Mouse (Mus musculus): ENCODE data around the gene Aak1.
"Not testable (repeated sequence)": the region's sequence is repeated elsewhere in the genome, so short reads cannot be mapped to it uniquely, and the experiment has no call there.

The Aak1 gene

DNA sequence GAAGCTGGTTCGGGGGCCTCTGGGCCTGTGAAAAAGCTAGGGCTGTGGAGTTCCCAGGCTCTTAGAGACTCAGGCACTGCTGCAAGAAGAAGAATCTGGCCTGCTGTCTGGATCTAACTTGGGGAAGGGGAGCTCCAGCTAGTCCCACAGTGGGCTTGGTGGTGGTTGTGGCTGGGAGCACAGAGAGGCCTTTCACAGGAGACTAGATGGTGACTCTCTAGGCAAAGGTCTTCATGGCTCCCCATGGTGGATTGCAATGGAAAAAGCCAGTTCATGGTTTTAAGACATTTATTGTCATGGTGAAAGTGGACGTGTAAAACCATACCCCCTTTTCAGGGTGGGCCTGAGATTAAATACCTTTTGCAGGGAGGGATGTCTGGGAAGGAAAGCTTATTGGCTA lies 10.2 kb upstream of the Aak1 start:
- no peak for DNase-seq (ENCODE audit: low spot score in 2 of 2)

DNA sequence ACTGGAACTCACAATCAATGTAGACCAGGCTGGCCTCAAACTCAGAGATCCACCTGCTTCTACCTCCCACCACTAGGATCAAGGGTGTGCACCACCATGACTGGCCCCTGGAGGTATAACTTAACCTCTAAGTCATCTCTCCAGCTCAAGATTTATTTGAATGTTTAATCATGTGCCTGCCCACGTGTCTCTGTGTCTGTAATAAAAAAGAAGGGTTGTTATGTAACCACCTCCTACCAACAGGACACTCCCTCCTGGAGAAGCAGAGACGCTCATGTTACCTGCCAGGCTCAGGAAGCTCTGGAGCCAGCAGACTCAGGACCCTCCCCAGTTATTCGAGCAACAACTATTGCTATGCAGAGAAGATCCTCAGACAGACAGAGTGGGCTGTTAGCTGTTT lies 7.4 kb upstream of the Aak1 start:
- no peak for DNase-seq (ENCODE audit: low spot score in 2 of 2)

DNA sequence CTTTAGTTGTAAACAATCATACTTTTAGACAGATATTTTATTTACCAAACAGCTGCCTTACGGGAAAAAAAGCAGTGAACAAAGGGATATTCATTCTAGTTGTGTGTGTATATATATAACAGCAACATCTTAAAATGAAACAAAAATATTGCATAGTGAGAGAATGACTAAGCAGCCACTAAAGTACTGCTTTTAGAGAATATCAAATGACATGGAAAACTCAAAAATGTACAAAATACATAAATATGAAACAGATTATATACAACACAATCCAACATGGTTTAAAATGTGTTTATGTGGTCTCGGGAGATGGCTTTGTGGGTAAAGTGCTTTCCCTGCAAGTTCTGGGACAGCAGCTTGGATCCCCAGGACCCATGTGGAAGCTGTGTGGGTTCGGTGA lies 5.7 kb upstream of the Aak1 start:
- DNase-seq (ENCODE audit: low spot score in 2 of 2) = no peak

DNA sequence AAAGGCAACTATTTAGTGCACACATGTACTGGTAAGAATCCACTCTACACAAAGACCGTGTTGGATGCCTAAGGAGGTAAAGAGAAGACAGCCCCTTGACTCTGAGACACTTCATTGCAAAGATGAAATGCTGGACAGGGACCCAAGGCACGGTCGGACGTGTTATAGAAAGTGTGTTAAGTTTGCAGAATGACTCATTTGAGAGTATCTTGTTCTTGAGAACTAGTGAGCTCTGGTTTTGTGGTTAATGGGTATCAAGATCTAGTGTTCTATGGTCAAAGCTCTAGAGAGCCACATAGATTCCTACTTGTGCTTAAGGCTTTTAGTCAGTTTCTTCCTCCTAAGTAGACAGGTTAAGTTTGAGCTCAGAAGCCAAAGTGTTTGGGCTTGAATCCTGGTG lies 2.9 kb upstream of the Aak1 start:
- no peak for DNase-seq (ENCODE audit: low spot score in 2 of 2)

DNA sequence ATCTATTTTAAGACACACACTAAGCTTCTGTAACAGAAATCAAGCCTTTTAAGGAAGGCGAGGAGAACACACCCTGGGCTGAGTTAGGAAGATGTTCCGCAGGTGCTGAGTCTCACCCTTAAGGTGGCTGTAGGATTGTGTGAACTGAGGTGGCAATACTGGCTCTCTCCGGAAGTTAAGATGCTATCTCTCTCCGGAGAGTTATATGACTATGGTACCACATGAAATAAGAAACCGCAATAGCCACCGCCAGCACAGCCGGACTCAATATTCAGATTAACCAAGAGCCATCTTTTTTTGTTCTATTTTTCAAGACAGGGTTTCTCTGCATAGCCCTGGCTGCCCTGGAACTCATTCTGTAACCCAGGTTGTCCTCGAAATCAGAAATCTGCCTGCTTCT lies 1.5 kb upstream of the Aak1 start:
- no peak for DNase-seq (ENCODE audit: low spot score in 2 of 2)

DNA sequence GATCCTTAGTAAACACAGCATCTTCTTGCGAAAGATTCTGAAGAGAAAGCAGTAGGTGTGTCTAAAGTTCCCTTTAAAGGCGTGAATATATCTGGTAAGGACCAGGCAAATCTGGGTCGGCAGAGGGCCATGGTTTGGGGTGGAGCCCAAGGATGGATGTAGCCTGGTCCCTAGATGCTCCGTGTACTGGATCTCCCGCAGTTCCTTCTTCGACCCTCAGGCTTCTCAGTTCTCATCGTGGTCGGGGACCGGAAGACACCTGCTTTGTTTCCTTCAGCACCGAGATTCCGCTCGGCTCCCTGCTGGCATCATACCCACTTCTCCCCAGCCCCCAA lies 770 bp upstream of the Aak1 start:
- no peak for DNase-seq (ENCODE audit: low spot score in 2 of 2)

DNA sequence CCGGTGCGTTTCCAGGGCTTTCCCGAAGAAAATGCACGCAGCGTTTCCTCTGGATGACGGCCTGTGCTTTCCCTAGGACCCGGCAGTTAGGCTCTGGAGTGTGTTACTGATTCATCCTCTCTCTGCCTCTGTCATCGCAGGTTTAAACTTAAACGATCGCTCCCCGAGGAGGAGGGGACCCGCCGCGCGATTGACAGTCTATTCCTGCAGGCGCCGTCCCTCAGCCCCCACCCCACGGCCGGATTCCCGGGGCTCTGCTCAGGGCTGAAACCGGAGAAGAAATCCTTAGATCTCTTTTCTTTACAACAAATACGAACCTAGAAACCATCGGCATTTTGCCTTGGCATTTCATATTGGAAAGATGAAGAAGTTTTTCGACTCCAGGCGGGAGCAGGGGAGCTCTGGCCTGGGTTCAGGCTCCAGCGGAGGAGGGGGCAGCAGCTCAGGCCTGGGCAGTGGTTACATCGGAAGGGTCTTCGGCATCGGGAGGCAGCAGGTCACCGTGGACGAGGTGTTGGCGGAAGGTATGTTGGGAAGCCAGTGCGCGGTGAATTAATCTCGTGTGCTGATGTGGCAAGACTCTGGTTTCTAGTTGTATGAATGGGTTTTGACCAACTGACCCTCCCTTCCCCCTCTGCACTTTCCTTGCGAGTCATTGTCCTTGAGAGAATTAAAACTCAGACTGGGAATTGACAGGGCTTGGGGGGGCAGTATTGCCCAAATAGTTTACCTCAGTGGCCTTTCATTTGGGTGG lies 552 bp downstream of the Aak1 start:
- DNase-seq (ENCODE audit: low spot score in 2 of 2) = peak; percentile 24 to 67

DNA sequence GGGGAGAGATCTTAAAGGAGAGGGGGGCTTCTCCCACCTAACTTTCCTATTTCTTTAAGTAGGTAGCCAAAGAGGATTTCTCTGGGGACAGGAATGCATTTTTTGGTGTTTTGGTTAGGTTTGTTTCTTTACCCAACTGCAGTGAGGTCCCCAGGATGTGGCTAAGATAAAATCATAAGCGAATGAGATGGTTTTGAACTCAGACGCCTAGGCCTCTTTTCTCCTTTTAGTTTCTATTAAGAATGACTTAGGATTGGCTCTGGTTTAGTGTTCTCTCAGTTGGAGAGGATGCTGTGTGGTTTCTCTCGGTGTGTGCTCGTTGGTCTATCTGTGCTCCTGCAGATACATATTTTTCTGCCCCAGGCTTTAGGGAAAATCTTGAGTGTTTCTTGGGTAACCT lies 1.3 kb downstream of the Aak1 start:
- no peak for DNase-seq (ENCODE audit: low spot score in 2 of 2)

DNA sequence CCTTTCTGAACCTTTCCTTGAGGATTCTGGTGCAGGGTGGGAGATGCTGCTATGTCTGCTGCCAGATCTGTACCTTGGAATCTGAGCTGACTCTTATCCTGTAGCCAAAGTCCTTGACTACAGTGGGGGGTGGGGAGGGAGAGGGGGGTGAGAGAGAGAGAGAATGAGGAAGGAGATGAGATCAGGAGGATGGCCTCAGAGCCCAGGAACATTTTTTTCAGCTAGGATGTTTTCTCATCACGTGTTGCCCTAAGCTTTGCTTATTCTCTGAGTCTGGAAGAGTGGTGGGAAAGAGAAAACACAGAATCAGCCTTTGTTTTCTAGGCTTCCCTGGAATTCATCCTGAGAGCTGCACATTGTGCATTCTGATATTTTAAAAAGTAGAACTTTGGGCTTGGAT lies 2.2 kb downstream of the Aak1 start:
- no peak for DNase-seq (ENCODE audit: low spot score in 2 of 2)

DNA sequence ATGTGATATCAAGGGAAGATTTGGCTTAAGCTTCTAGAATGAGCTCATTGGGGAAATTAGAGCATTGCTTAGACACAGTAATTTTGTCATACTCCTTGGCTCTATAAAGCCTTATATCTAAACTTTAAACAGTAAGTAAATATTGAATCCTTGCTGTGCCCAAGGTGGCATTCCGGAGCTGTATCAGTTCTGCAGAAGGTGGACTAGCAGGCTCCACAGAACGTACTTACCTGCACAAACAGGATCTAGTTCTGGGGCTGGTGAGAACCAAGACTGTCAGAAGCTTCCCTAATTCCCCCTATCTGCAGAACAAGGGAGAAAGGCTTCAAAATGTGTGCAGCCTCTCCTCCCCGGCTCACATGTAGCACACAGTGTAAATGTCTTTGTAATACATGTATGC lies 4.6 kb downstream of the Aak1 start:
- no peak for DNase-seq (ENCODE audit: low spot score in 2 of 2)

DNA sequence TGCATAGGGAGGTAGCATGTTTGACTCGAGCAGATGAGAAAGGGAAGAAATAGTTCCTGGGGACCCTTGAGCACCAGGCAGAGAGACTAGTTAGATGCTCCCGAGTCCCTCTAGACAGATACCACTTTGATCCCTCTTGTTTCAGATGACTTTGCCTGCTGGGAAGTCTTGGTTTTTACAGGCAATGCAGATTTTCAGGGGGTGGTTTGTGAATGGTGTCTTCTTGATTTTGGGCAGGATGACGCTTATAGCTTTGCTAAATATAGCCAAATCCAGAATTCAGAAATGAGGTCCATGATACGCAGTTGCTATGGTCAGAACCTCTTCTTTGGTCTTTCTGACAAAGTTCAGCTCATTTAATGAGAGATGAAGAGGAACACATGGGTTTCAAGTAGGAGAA lies 5.6 kb downstream of the Aak1 start:
- no peak for DNase-seq (ENCODE audit: low spot score in 2 of 2)

DNA sequence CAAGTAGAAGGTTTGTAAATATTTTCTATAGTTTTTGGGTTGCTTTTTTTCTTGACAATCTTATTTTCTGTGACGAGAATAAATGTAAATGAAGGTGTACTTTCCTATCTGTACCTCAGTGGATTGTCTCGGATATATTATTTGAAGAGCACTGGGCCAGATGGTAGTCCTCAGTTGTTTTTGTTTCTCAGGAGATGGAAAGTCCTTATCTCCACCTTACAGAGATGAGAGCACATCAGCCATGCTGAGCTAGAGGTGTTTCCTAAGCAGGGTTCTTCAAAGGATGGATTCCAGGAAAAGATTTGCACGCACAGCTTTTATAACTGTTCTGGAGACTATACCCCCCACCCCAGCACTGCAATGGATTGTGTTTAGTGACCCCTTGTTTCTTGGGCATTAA lies 9.3 kb downstream of the Aak1 start:
- no peak for DNase-seq (ENCODE audit: low spot score in 2 of 2)

DNA sequence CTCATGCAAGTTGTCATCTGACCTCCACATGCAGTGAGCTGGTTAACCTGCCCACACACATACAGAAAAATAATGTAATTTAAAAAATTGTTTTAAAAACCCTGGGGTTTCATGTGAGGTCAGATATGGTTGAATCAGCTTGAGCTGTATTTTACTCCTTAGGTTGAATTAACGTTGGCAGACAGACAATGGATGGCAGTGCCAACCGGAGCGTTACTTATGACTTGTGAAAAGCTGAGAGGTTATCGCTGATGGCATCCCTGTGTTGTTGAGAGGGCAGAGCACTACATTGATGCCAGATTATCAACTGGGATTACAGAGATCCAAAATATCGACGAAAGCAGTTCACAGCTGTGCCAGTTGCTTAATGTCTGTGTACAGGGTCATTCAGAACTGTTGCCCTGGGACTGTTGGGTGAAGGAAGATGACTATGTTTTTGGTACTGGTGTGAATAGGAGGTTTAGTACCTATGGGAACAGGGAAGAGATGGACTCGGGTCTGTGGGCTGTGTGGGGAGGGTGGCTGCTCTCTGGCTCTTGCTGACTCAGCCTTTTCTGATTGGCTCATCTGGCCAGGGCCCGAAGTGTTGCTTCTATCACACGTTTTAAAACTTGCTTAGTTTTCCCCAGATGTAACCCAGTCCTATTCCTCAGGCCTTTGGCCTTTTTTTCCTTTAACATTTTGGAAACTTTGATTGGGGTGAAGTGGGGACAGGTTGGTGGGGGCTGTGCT lies 11.6 kb downstream of the Aak1 start:
- no peak for DNase-seq (ENCODE audit: low spot score in 2 of 2)

DNA sequence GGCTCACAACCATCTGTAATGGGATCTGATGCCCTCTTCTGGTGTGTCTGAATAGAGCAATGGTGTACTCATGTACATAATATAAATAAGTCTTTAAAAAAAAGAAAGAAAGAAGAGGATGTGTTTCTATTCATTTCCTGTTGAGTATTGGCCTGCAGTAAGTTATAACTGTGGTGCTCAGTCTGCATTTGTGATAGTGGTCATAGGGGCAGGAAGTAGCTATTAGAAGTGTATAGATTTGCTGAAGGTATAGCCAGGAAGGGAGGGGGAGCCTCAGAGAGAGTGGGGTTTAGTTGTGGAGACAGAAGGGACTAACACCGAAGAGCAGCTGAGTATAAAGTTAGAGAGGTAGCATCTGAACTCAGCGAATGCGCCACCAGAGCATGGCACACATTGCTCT lies 15.0 kb downstream of the Aak1 start:
- no peak for DNase-seq (ENCODE audit: low spot score in 2 of 2)

DNA sequence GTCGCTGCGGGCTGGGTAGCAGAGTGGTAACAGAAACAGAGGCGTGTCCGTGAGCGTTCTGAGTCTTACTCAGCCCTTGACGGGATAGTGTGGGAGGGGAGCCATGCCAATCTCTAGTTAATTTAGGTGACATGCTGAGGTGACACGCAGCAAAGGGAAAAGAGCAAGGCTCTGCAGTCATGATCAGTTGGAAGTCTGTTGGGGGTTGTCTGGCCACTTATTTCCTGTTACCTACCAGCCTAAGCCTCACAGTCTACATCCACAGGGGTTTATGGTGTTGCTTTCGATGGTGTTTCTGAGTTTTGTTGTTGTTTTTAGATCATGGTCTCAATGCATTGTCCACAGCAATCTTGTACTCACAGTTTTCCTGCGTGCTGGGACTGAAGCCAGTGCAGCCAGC lies 21.0 kb downstream of the Aak1 start:
- no peak for DNase-seq (ENCODE audit: low spot score in 2 of 2)

DNA sequence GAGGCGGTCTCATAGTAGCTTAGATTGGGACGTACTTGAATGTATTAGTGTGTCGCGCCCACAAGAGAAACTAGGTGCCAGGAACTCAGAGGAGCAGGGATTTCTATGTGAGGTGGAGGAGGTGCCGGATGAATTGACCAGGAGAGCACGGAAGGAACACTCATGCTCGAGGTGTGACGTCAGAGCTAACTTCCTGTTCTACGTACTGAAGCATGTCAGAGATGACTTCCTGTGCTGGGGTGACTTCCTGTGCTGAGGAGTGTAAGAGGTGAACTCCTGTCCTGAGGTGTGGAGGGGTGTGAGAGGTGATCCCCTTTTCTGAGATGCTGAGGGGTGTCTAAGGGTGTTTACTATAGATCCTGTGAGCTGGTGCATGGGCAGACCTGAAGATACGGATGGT lies 22.5 kb downstream of the Aak1 start:
- no peak for DNase-seq (ENCODE audit: low spot score in 2 of 2)

DNA sequence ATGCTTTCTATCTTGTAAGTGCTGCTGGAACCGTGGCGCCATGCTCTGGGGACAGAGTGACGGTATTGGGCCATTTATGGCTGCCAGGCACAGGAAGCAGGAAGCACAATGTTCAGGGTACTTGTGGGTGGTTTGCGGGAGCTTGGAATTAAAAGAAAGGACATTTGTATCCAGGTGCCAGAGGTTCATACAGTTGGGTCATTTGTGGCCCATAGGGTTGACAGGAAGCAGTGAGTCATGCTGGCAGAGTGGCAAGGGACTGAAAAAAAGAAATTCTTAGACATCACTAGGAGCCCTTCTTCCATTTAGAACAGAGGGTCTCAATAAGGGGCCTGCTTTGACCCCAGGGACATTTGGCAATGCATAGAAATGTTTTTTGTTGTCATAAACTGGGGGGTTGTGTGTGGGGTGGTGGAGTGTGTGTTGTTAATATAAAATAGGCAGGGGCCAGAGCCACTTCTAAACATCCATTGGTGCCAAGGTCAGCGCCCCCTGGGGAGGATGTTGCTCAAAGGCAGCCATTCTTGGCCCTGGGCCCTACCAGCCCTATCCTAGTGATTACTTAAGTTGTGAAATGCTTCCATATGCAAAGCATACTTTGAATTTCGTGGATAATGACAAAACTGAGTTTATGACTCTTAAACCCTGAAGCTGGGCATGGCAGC lies 25.5 kb downstream of the Aak1 start:
- peak in 1 of 2 experiments; percentile 23 for DNase-seq (ENCODE audit: low spot score in 2 of 2)

DNA sequence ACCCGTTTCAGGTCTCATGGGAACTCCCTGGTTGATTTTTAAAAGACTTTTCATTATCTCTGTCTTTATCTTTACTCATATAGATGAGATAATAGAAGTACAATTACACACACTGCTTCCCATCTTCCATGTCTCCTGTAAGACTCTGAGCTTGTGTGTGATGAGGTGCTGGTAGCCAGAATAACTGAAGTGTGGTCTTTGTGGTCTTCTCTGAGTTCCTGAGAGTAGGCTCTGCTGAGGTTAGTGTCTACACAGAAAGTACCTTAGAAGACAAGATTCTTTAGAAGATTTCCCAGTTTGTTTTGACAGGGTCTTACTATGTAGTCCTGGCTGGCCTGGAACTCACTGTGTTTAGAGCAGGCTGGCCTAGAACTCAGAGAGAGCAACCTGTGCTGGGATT lies 27.1 kb downstream of the Aak1 start:
- no peak for DNase-seq (ENCODE audit: low spot score in 2 of 2)

DNA sequence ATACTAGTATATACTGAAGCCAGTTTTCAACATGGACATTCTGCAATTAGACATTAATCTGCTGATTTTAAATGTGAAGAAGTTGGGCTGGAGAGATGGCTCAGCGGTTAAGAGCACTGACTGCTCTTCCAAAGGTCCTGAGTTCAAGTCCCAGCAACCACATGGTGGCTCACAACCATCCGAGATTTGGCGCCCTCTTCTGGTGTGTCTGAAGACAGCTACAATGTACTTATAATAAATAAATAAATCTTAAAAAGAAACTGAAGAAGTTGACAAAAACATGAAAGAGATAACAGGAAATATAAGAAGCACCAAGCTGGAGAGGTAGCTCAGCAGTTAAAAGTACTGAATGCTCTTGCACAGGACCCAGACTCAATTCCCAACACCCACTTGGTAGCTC lies 29.3 kb downstream of the Aak1 start:
- DNase-seq (ENCODE audit: low spot score in 2 of 2) = not testable (repeated sequence)

DNA sequence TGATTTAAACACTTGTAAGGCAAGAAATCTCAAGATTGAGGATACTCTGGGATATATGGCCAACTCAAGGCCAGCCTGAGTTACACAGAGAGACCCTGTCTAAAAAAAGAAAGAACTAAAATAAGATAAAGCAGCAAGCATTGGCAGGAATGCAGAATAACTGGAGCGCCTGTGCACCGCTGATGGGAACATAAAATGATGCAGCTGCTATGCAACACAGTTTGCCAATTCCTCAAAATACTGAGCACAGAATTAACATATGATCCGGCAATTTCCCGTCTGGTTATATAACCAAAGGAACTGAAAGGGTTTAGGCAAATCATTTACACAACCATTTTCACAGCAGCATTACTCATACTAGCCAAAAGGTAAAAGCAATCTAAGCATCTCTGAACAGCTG lies 30.0 kb downstream of the Aak1 start:
- DNase-seq (ENCODE audit: low spot score in 2 of 2) = no peak

DNA sequence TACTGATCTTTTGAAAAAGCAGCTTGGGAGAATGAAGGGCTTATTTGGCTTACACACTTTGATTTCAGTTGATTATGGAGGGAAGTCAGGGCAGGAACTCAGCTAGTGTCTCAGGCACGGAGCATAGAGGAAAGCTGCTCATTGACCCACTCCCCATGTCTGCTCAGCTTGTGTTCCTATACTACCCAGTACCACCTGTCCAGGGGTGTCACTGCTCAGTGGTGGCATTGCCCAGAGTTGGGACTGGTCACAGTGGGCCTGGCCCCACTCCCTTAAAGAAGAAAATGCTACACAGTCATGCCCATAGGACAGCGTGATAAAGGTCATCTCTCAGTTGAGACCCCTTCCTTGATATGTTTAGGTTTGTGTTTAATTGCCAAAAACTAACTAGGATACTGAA lies 34.9 kb downstream of the Aak1 start:
- DNase-seq (ENCODE audit: low spot score in 2 of 2) = no peak

DNA sequence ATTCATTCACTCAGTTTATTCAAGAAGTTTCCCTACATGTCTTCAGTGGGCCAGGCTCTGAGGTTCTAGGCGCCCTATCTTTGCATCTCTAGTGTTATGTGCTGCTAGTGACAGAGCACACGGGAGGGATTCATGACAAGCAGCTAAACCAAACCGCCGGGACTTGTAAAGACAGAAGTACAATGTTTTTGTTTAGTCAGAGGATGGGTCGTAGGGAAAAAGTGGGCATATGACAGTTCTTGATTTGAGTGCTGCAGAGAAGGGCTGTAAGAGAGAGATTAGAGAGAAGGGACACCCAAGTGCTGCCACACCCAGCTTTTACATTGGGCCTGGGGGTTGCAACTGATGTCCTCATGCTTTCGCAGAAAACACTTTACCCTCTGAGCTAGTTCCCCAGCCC lies 35.4 kb downstream of the Aak1 start:
- no peak for DNase-seq (ENCODE audit: low spot score in 2 of 2)

DNA sequence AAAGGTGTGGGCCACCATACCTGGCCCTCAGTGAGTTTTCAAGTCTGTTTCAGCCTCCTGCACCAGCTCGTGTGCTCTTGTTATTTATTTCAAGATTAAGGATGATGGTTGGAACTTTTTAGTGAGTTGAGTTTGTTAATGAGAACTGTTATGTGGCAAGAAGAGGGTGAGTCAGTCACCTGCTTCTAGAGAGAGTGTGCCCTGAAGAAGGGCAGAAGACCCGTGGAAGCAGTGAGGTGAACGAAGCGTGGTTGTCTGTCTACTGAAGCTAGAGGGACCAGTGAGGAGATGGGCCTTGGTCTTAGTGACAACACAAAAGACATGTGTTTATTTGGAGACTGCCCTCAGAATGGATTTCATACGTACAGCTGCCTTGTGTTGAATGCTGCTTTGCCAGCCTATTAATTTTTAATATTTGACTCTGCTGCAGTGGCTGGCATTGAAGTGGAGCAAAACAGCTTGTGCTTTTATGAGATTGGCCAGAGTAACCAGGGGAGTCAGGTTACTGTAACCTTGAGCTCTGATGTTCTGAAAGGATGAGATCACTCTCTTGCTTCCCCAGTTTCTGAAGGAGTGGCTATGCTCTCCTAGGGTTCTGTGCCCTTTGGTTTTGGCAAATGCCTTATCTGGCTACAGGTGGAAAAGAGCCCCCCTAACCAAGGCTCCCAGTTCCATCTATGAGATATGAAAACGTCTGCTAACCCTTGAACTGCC lies 36.7 kb downstream of the Aak1 start:
- no peak for DNase-seq (ENCODE audit: low spot score in 2 of 2)

All from spleen, postnatal 4 days (tissue).